Mouse (Mus musculus) telencephalon, adult 2 months (tissue): ENCODE results near the gene Prss22.
A peak's percentile ranks its signal among the peaks of the same experiment; 100 is the strongest.

Source experiments
- DNase-seq: peaks from one replicate; pipeline ENCODE4 v3.0.0-alpha.2; 2011; ENCODE audit warnings: low read depth, low spot score

Prss22 gene

GRCm38 (mm10) chr17:23997901-23998300 is at the start of gene Prss22:
Prss22 (minus strand) TSS chr17:23998100.
- DNase-seq = no peak

DNA sequence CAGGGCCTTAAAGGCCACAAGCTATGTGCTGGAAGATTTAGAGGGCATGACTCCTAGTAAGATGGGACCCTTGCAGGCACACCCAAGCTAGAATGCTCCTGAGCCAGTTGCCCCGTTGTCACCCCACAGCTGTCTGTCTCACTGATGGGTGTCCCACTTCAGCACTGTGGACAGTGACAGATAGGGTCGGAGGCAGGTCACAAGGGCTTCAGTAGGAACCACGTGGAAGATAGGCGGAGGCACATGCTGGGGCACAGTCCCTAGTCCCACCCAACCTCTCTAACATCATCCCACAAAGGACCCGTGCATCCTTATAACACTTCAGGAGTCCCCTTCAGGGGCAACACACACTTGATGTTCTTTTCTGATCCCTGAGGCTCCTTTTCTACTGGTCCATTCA is 48.1 kb upstream of the Prss22 start:
- DNase-seq = no peak

DNA sequence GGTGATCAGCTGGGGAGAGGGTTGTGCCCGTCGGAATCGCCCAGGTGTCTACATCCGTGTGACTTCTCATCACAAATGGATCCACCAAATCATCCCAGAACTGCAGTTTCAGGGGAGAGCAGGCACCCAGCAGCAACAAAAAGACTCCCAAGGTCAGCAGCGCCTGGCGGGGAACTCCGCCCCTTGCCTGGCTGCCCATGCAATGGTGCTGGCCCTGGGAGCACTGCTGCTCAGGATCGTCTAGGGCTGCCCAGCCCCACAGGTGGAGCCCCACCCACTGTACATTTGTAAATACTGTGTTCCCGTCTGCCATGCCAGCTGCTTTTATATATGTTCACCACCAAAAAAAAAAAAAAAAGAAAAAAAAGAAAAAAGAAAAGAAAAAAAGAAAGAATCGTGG is 47.7 kb upstream of the Prss22 start:
- DNase-seq = no peak

DNA sequence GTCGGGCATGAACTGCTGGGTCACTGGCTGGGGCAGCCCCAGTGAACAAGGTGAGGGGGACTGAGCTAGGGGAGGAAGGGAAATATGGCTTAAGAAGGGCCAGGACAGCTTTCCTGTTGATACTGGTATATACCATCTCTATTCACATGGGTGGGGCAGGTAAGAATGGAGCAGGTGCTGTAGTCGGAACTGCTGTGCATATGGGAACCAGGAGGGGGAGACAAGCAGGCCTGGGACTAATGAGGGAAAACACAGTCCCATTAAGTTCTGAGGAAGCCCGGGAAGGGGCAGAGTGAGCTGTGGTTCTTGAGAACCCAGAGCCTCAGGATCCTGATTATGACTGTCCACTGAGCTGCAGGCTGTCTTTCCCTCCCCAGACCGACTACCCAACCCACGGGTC is 46.6 kb upstream of the Prss22 start:
- no peak for DNase-seq

GRCm38 (mm10) chr17:24037844-24038243 is 39.9 kb upstream of the Prss22 start, which contains the start of gene Prss27:
Prss27 (plus strand) TSS chr17:24038144.
- no peak for DNase-seq

DNA sequence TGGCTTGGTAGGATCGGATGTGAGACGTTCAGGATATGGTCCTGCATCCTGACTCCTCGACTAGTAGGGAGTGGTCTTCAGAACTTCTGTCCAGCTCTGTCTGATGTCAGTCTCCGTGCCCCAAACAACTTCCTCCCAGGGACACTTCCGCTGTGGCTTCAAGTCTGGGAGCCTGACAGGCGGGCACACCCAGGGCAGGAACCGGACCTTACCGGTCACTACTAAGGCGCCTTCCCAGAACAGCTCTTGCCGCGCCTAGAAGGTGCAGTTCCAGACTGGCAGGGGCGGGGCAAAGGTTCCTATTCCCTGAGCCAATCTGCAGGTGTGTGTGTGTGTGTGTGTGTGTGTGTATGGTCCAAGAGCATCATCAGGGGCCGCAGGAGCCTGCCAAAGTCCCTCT is 39.5 kb upstream of the Prss22 start:
- no peak for DNase-seq

DNA sequence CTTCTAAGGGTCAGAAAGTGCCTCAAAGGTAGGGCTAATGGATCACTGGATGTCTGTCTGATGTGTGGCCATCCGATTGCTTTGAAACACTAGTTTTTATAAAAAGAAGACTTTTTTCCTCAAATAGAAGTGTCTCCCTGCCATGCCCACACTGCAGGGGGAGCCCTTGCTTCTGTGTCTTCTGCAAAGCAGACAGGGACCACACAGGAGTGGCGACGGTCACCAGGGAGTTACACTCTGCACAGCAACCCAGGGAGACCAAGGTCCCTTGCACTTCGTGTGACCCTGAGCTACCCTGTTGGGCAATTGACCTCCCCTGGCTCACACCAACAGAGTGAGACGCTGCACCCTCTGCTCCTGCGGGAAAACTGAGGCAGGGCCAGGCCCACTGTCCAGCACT is 39.1 kb upstream of the Prss22 start:
- DNase-seq = no peak

DNA sequence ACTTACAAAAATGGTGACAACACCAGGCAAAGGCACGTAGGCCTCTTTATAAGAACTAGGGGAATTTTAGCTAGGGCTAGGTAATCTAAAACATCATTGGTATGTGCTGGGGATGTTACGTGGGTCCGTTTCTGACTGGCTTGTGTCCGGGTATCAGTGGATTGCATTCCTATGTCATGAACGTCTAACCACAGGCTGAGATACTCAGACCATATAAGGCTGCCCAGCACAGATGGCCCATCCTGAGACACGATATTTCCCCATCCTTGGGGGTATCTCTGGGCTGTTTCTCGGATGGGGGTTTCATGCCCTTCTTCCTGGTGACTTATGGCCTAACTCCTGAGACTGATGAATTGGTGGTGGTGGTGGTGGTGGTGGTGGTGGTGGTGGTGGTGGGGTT is 37.2 kb upstream of the Prss22 start:
- no peak for DNase-seq

DNA sequence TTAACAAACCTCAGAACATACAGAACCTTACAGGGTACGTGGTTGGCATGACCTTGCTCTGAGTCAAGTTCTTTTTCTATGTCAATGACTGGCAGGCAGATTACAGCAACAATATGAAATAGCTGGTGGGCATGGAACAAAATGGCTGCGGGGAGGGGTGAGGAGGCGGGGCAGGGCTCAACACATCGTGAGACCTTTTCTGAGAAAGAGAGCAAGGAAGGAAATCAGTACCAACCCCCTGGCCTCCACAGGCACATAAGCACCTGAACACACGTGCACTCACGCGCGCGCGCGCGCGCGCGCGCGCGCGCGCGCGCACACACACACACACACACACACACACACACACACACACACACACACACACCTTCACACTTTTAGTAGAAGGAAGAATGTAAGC is 32.7 kb upstream of the Prss22 start:
- DNase-seq = no peak

DNA sequence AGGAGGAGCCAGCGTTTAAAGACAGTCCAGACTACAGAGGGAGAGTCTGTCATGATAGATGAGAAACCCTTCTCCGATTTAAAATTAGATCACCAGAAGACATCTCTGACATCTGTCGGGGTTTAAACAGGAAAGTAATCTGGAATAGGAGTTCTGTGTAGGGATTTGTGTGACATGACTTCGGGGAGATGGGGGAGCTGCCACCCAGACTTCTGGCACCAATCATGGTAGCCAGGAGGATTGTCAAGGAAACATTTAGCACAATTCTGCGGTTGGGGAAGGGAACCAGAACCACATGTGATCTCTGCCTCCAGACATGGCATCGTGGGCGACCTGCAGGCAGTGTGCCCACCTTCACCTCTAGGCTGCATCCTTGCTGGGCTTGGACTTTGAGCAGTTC is 31.6 kb upstream of the Prss22 start:
- peak; percentile 27 for DNase-seq

DNA sequence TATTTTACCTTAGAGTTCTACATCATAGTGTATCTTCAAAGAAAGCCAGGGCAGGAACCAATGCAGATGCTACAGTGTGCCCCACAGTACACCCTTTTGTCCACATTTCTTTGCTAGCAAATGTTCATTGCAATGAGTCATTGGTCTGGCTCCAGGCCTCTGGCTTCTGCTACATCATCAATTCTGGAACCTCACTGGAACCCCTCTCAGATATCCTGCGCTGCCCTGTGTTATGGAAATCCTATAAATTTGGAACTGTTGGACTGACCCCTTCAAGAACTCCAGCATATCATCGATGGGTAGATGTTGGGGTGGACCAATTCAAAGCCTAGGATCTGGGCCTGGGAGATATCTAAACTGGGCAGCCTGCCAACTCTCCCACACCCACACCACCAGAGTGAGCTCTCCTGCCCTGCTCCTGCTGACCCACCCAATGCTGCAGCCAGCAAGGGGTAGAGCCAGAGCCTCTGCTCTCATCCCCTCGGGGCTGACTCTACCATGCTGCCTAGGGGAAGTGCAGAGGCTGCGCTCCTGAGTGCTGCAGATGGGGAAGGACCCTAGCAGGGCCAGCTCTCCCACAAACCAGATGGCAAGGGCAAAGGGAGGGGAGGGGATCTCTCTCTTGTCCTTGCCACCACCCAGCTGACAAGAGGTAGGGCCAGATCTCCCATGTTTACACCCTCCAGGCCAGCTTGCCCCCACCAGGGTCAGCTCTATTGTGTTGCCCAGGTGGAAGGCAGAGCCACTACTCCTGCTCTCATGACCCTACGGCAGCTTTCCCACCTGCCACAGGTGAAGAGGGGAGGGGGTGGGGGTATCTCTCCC is 23.7 kb upstream of the Prss22 start:
- no peak for DNase-seq

DNA sequence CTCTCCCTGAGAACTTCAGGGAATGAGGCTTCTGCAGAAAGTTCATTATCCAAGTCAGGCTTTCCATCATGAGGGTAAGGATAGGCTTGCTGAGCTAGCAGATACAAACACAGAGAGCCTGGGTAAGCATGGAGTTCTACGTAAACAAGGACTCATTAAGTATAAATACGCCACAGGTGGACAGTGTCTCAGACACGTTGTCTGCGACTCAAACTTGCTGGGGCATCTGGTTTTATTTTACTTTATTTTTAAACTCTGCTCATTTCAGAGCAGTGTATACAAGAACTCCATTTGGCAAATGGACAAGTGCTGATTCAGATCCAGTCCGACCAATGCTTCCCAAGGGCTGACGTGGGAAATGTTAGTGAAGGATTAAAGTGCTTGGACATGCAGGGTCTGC is 22.8 kb upstream of the Prss22 start:
- DNase-seq = no peak

- no peak for DNase-seq
Observed at GRCm38 (mm10) chr17:24015727-24016126, 17.8 kb upstream of the Prss22 start.

DNA sequence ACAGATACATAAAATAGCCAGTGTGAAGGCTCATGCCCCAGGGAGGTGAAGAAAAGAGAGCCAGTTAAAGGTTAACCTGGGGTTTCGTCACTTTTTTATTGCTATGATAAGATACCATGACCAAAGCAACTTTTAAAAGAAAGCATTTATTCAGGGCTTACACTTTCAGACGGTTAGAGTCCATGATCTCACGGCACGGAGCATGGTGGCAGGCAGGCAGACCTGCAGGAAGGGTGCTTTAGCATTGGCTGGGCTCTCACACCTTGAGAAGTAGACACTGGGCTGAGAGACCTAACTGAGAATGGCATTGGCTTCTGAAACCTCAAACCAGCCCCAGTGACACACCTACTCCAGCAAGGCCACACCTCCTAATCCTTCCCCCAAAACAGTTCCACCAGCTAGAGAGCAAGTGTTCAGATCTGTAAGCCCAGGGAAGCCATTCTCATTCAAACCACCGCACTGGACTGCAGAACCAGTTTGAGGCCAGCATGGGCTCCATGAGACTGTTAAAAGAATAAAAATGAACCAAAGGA is 16.6 kb upstream of the Prss22 start:
- DNase-seq = no peak

DNA sequence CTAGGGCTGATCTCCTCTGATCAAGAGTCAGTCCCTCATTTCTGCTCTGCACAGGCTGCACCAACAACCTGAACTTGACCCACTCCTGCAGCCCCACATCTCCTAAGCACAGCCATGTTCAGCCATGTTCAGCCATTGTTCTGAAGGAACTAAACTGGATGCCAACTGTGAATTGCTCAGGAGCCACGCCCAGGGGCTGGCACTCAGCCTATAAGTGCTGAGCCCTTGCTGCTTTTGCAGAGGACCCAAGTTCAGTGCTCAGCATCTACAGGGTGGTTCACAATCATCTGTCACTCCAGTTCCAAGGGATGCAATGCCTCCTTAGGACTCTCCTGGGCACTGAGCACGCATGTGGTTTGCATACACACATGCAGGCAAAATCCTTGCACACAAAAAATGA is 15.0 kb upstream of the Prss22 start:
- DNase-seq = no peak

GRCm38 (mm10) chr17:24009617-24010016 is 11.7 kb upstream of the Prss22 start:
- DNase-seq = no peak

DNA sequence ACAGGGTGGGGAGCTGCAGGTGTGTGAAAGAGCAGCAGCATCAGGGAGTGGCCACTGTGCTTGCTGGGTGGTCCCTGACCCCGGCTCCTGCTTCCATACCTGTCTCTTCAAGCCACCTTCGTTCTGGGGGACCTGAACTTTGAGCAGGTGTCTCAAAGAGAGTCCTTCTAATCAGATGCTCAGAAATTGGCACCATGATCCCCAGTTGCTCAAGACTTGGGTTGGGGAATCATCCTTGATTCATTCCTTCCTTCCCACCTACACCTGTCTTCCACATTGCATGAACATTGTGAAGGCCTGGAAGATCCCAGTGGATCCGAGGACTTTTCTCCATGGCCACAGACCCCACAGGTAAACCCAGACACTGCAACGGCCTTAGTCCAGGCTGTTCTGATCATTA is 10.2 kb upstream of the Prss22 start:
- no peak for DNase-seq

DNA sequence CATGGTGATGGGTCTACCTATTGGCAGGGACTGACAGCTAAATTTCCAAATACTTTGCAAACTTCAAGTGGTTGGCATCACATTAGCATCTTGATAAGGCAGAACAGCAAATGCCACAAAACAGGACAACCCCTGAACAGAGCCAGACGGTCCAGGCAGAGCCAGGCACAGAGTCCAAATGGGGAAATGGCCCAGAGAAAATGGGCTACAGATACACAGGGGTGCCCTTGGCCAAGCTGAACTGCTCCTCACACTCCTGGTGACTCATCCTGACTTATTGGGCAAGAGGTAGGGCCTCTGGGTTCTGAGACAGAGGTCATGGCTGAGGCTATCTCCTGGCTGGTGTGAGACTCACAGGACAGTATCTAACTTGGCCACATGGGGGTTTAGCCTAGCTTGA is 9.5 kb upstream of the Prss22 start:
- no peak for DNase-seq

- no peak for DNase-seq
Observed at GRCm38 (mm10) chr17:24006930-24007329, 9.0 kb upstream of the Prss22 start.

DNA sequence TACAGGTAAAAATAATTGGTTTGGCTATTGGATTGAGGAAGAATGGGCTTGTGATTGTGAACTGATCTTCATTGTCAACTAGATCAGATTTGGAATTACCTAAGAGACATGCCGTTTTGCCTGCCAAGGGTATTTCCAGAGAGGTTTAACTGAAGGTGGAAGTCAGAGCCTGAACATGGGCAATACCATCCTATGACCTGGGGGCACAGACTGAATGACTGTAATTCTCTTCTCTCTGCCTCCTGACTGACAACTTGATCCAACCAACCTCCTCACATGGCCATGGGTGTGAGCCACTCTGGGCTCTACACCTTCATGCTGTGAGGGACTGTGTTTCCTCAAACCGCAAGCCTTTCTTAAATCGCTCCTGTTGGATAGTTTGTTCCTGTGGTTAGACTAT is 7.1 kb upstream of the Prss22 start:
- no peak for DNase-seq

- DNase-seq = no peak
Observed at GRCm38 (mm10) chr17:24004071-24004665, 6.3 kb upstream of the Prss22 start.

GRCm38 (mm10) chr17:24000404-24000803 is 2.5 kb upstream of the Prss22 start:
- peak; percentile 62 for DNase-seq

DNA sequence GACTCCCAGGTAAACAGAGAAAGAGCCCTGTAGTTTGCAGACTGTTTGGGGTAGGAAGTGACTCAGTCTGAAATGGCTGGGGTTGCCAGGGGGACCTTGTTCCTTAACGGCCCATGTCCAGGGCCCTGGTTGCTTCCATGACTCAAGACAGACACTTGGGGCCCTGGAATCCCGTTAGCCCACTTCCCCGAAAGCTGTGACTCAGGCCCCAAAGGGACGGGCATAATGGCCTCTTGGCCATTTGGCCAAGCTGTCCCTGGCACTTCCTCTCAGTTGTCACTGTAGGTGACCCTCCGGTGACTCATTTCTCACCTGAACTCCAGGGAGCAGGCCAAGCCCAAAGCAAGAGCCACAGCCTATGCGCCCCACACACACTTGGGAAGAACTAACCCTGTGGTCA is 483 bp upstream of the Prss22 start:
- no peak for DNase-seq
